Mouse (Mus musculus) right cerebral cortex, postnatal 10 days (tissue): ENCODE data around the gene F8.
"Not testable (repeated sequence)": the region's sequence is repeated elsewhere in the genome, so short reads cannot be mapped to it uniquely, and the experiment has no call there.

Experiments
- DNase-seq, 2 experiments: peaks; one replicate each; pipeline ENCODE4 v3.0.0; 2021; ENCODE audit warnings: low spot score in 2 of 2

Gene F8

DNA sequence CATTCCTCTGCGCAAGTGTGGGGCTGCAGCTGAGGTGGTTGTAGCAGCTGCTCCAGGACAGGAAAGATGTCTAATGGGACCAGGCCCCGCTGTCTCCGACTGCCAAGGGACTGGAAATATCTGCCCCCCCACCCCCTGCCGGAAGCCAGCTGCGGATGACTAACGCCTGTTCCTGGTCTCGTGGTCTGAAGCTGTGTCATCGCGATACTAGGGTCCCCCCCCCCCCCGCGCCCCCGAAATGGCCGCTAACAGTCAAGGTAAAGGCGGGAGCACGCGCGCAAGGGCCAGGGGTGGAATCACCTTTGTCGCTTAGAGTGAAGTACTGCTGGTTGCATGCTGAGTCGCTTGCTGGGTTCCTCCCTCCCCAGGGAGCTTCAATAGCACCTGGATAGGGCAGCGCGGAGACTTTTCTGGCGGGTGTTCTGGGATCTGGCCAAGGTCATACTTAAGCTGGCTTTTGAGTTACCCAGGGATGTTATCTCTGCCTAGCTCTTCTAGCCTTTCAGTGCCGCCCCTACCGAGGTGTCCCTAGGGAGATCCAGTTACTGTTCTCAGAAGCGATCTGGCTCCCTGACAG, at the start of gene F8, which contains the start of gene Fundc2:
Gene F8 (minus strand): TSS at position 421 of the 577 bp plus-strand sequence.
Gene Fundc2 (plus strand): TSS at position 205 of the 577 bp plus-strand sequence.
- peak; percentile 73 to 89 for DNase-seq

- peak; percentile 91 for DNase-seq
Observed at GRCm38 (mm10) chrX:75415936-75416785, 33.7 kb upstream of the F8 start, which contains the start of the genes Cmc4, Mtcp1 and Brcc3. Gene Cmc4 (minus strand): TSS chrX:75416584. Gene Mtcp1 (minus strand): TSS chrX:75416588. Gene Brcc3 (plus strand): TSS chrX:75416628.

- no peak for DNase-seq
Observed at GRCm38 (mm10) chrX:75409711-75410110, 27.3 kb upstream of the F8 start.

- DNase-seq, result no peak
Observed at GRCm38 (mm10) chrX:75403350-75403749, 20.9 kb upstream of the F8 start.

- DNase-seq, result no peak
Observed at GRCm38 (mm10) chrX:75402668-75403067, 20.3 kb upstream of the F8 start.

DNA sequence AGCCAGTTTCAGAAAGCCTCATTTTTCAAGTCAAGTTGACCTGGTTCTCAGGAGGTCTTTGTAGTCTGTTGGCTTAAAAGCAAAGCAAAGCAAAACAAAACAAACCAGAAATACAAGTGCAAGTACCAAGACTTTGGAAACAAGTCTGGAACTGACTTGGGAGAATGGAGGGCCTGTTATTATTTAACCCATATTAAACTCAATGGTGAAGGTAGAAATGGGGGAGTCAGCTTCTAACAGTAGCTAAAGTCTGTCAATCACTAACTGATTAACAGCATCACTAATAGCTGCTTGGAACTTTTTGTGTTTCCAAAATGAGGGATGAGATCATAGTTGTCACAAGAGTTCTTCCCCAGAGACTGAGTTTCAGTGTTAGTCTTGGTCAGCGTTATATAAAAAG, 17.1 kb upstream of the F8 start:
- no peak for DNase-seq

DNA sequence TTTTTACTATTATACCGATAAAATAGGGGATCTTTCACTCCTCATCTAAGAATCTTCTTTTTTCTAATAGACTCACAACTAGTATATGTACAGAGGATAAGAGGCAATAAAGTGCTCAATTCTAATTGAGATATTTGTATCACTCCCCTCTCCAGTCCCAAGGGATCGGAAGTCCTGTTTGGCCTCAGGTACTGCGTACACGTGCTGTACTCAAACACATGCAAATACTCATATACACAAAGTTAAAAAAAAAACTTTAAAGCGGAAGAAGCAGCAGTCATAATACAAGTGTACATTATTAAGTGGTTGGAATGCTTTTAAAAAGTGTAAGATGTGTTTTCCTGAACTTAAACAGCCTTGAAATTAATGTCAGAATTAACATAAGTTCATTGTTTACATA, 716 bp downstream of the F8 start:
- DNase-seq, result no peak

DNA sequence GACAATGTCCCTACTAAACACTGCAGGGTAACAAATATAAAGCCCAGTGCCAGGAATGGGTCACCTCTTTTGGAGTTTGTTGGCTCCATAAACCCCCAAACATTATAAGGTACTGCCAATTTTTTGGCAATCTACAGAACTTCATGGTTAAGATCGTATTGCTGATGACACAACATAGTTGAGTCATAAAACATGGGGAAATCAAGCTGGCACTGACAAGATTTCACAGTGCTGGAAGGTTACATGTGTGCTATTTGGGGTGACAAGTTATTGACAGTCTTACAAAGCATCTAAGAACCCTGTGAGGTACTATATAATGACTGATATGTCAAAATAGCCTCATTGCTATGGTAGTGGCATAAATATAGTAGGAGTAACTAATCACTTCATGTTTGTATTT, 1.2 kb downstream of the F8 start:
- DNase-seq, result no peak

DNA sequence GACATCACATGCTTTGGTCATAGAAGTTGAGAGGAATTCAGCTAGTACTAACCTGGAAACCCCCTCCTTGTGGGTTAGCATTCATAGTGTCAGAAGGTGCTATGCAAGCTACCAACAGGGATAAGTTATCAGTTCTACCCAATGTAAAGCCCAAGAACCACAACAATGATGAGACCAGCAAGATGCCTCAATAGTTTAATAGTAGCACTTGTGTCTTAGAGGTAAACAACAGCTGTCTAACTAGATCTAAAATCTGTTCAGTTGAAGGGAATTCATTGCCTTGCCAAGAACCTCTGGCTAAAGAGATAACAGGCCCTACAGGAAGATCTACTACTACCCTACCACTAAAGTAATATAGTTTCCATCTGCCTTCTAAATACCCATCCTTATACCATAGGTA, 5.6 kb downstream of the F8 start:
- DNase-seq, result no peak

DNA sequence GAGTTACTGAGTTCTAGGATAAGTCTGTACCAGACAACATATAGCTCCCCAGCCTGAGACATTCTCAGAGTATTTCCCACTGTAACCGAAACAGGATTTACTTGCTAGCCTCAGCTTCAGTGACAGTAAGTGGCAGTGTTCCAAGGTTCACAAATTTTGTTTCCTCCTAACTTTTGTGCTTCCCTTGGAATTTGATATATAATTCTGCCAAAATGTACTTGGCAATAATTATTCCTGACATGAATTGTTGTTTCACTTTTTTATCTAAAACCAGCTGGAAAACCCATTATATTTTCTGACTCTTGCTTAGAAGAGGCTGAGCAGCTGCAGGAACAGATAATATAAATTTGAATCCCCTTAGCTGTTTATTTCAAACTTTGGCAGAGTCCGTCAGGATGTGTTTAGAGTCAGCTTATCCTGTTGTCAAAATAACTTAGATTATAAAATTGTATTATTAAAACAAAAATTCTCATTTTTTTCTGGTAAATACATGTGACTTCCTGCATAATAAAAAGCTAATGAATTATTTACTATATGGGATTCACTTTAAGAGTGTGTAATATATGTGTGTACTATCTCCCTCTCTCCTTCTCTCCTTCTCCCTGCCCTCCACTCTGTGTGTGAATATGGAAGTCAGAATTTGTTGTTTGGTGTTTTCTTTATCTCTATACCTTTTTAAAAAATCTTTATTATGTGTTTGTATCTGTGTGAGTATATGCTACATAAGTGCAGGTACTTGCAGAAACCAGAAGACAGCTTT, 9.6 kb downstream of the F8 start:
- DNase-seq, result no peak

DNA sequence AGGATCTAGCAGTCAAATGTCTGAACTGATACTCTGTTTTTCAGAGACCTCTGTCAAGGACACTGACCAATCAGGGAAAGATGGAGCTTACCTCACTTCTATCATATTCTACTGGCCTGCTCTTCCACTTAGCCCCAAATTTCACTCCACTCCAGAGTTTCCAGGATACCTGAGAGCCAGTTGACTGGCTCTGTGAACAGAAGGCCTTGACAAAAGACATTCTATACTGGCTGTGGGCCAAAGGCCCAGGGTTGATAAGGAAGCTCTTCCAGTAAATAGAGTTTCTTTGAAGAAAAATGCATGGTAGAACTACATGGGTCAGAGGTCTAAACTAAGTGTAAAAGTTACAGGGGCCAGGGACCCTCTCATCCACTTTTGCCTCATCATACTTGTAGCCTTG, 12.2 kb downstream of the F8 start:
- no peak for DNase-seq

DNA sequence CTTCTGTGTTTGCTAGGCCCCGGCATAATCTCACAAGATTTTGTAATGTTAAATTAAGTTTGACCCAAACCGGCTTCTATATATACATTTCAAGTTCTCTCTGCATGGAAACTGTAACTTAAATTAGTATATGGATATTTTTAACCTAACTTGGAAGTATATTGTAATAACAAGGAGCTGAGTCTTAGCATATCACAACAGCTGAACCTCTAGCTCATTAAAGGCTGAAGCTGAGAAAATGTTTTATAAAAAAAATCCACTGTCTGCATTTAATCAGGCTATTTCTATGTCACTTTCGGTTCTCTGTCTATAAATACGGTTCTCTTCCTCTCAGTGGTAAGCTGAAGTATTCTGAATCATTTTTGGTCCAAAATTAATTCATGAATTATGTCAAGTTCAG, 58.9 kb downstream of the F8 start:
- DNase-seq, result no peak

DNA sequence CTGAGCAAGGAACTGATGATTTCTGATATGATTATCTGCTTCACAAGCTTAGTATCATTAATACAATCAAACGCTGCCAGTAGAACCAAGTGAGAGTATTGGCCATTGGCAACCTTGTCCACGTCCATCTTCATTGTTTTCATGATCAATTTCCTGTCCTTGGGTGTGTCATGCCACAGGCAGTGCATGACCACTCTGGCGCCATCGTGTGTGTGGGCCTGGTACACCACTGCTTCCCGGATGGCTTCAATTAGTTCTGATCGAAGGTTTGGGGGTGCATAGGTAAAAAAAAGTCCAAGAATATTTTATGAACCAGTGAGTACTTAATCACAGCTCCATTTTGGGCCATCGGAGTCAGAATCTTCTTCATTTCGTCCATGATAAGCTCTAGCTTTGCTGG, 110.7 kb downstream of the F8 start:
- DNase-seq, result no peak

GRCm38 (mm10) chrX:75233603-75234376, 148.6 kb downstream of the F8 start:
- DNase-seq, result not testable (repeated sequence)

GRCm38 (mm10) chrX:75231456-75231855, 151.0 kb downstream of the F8 start:
- no peak for DNase-seq

- no peak for DNase-seq
Observed at GRCm38 (mm10) chrX:75163670-75164069, 218.7 kb downstream of the F8 start, which contains the start of gene Smim9. Gene Smim9 (minus strand): TSS chrX:75163770.

GRCm38 (mm10) chrX:75155576-75156243, 226.7 kb downstream of the F8 start:
- DNase-seq, result peak in 1 of 2 experiments; percentile 22

- DNase-seq, result no peak
Observed at GRCm38 (mm10) chrX:75152249-75152648, 230.2 kb downstream of the F8 start.

GRCm38 (mm10) chrX:75150304-75150703, 232.1 kb downstream of the F8 start:
- no peak for DNase-seq

- DNase-seq, result no peak
Observed at GRCm38 (mm10) chrX:75148414-75148813, 234.0 kb downstream of the F8 start.

DNA sequence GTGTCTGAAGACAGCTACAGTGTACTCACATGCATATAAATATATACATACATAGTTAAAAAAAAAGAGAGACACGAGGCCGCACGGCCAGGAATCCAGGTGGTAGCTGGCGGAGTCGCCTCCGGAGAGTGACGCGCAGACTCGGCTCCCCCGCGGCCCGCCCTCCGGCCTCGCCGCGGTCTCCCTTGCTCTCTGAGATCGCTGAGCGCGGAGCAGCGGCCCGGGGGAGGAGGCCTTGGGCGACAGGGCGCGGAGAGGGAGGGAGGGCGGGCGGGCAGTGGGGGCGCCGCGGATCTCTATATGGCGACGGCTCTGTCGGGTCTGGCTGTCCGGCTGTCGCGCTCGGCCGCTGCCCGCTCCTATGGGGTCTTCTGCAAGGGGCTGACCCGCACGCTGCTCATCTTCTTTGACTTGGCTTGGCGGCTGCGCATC, 239.3 kb downstream of the F8 start:
- DNase-seq, result peak in 1 of 2 experiments; percentile 25
